Mouse (Mus musculus) forebrain, postnatal 0 days (tissue): ENCODE data around the gene Rbm4b. TPM values are rescaled to one million over a fixed set of nuclear protein-coding genes. Genes with fewer than 3 reads are reported as not detected.

ENCODE experiments used
- ATAC-seq: fragments of 200-750 bp; cut with Nextera tagmentation; 2 replicates; pipeline ENCODE4 v1.8.0; 2017; ENCODE audit warnings: mild to moderate bottlenecking, moderate library complexity
- DNase-seq: peaks from one replicate; pipeline ENCODE4 v3.0.0-alpha.2; 2015
- H3K27ac ChIP-seq: fragments of 300-500 bp; sonication (generic); 2 replicates; pipeline ENCODE4 v1.5.1; 2014; ENCODE audit warnings: low read depth, mild to moderate bottlenecking, antibody characterized with exemption, low read length, moderate library complexity, mixed read lengths
- H3K27me3 ChIP-seq: fragments of 300-500 bp; sonication (generic); 2 replicates; pipeline ENCODE4 v1.6.1; 2014; ENCODE audit warnings: mild to moderate bottlenecking, low read length, mixed read lengths; ENCODE audit not compliant: insufficient read depth
- H3K36me3 ChIP-seq: fragments of 300-500 bp; sonication (generic); 2 replicates; pipeline ENCODE4 v1.6.1; 2014; ENCODE audit warnings: mild to moderate bottlenecking, moderate library complexity; ENCODE audit not compliant: insufficient read depth
- H3K4me1 ChIP-seq: fragments of 300-500 bp; sonication (generic); 2 replicates; pipeline ENCODE4 v1.6.1; 2014; ENCODE audit warnings: antibody characterized with exemption; ENCODE audit not compliant: insufficient read depth
- H3K4me2 ChIP-seq: fragments of 300-500 bp; sonication (generic); 2 replicates; pipeline ENCODE4 v1.6.1; 2014; ENCODE audit warnings: low read depth, mild to moderate bottlenecking, moderate library complexity
- H3K4me3 ChIP-seq: fragments of 300-500 bp; sonication (generic); 2 replicates; pipeline ENCODE4 v1.5.1; 2014; ENCODE audit warnings: low read depth, low read length, mixed read lengths
- H3K9ac ChIP-seq: fragments of 300-500 bp; sonication (generic); 2 replicates; pipeline ENCODE4 v1.6.1; 2014; ENCODE audit warnings: mild to moderate bottlenecking
- H3K9me3 ChIP-seq: fragments of 300-500 bp; sonication (generic); 2 replicates; pipeline ENCODE4 v1.6.1; 2016; ENCODE audit warnings: low read length
- CTCF ChIP-seq: sonication (generic); IDR thresholded peaks from 2 replicates; pipeline ENCODE4 v1.5.1; 2016; ENCODE audit warnings: antibody characterized with exemption, control low read depth, low read depth
- WGBS: fragments of 180-500 bp; shearing (Covaris S2); extraction: QIAGEN DNeasy Blood & Tissue Kit; methylation state at CpG from one replicate; pipeline ENCODE4 v1.1.7; 2014; 5-methylcytosine and 5-hydroxymethylcytosine counted together
- polyA plus RNA-seq: library from polyadenylated mRNA; unstranded; fragments of >200 nt; fragmentation: Nextera tagmentation; extraction: Ambion mirVana; gene quantifications from 2 replicates; pipeline ENCODE4 v1.2.1, GENCODE M21; 2015
- total RNA-seq: library from RNA; depleted of rRNA; stranded (reverse); fragments of >200 nt; gene quantifications from 2 replicates; pipeline ENCODE4 v1.2.3, GENCODE M21; 2014; rRNA removed

The Rbm4b gene
- total RNA-seq (84.8 and 90.6 TPM in 2 replicates), polyA plus RNA-seq (79.8 and 88.7 TPM in 2 replicates)

DNA sequence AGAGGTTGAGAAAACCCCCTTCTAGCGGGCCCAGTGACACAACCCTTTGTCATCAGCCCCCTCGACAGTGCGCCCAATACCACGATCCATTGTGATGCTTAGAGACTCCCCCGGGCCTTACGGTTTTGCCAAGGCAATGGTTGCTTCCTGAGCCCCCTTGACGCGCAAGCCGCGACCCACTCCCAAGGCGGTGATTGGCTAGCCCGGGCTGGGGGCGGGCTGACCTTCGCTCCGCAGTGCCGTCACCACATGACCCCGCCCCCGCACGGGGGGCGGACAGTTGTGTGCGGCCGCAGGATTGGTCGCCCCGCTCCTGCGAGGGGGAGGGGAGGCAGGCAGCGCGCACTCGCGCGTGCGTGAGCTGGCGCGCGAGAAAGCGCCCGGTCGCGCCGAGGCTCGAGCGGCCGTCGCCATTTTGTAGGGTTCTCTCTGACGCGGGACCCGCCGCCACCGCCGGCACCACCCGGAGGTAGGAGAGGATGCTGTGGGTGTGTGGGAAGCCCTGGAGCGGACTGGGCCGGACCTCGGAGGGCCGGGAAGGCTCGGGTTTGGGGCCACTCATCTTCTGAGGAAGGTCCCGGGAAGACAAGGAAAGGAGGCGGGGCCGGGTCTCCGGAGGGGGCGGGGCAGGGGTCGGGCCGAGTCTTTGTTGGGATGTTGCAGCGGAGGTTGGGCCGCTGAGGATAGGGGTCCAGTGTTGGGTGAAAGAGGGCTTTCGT, at the start of gene Rbm4b:
TSS of gene Rbm4b (plus strand) at position 305 of the 719 bp plus-strand sequence.
- ATAC-seq (peak; percentile 94), DNase-seq (peak; percentile 99)
- 3% methylated on average over 65 of the region's 65 CpGs for WGBS
- peaks cover 14% of the 10 kb centered on the region for H3K4me1 ChIP-seq
- no peaks in the 10 kb centered on the region for H3K27me3 ChIP-seq
- H3K9me3 ChIP-seq, result no peaks in the 10 kb centered on the region
- 0 out of 2 replicates have a peak, but pooled peaks have one; percentile 12 for TF ChIP-seq CTCF
- peak within 1 kb of the TSS; percentile 90 for H3K4me3 ChIP-seq
- H3K36me3 ChIP-seq, result peaks cover 19% of the 10 kb centered on the region
- H3K4me2 ChIP-seq, result peak within 1 kb of the TSS; percentile 73
- H3K9ac ChIP-seq, result peak within 1 kb of the TSS; percentile 85
- peak within 1 kb of the TSS; percentile 96 for H3K27ac ChIP-seq

DNA sequence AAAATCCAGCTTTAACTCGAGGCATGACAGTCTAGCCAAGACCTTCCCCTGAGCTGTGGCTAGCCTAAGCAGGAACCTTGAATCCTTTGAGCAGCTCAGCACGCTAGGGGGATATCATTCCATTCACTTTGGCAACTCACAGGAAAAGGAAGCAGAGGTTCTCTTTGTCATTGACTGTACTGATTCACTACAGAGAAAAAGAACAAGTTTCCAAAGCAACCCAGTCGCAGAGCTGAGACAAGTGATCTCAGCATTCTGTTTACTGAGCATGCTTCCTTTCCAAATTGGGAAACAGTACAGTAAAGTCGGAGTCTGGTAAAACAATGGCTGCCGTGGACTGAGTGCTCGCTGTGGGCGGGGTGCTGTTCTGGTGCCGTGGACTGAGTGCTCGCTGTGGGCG, 47.5 kb upstream of the Rbm4b start:
- no peak for DNase-seq
- H3K4me1 ChIP-seq, result peaks cover 2% of the 10 kb centered on the region; the same call in 1 of the 2 replicates
- WGBS, result 78% methylated on average over 10 of the region's 10 CpGs

DNA sequence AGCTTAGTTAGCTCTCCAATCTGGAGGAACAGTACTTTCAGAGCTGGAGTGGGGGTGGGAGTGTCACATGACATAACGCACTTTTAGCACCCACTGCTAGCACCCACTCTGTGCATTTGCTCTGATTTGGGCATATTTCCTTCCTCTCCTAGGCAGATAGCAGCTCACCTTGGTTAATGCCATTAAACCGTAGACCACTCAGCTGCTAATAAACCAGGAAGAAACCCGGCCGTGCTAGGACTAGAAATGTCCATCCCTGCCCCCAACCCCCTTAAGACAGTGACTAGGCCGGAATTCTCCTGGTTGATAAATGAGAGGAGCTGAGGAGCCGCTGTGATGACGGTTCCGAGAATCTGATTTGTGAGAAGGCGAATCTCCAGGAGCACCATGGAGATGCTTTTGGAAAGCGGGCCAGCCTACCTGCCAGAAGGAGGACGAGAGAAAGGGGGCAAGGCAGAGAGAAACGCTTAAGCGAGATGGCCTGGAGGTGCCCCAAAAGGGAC, 45.1 kb upstream of the Rbm4b start, which contains the start of gene Sptbn2:
TSS of gene Sptbn2 (plus strand) at position 70 of the 503 bp plus-strand sequence.
- 8% methylated on average over 13 of the region's 13 CpGs for WGBS
- no peaks in the 10 kb centered on the region for H3K27me3 ChIP-seq
- H3K9ac ChIP-seq, result peak within 1 kb of the TSS; percentile 96
- peaks cover 7% of the 10 kb centered on the region; the same call in 1 of the 2 replicates for H3K4me1 ChIP-seq
- DNase-seq, result no peak
- H3K9me3 ChIP-seq, result no peaks in the 10 kb centered on the region
- no peaks in the 10 kb centered on the region for H3K36me3 ChIP-seq
- peak within 1 kb of the TSS; percentile 69 for H3K4me2 ChIP-seq
- no peak for TF ChIP-seq CTCF
- peak within 1 kb of the TSS; percentile 97 for H3K27ac ChIP-seq
- H3K4me3 ChIP-seq, result peak within 1 kb of the TSS; percentile 80
- peak; percentile 73 for ATAC-seq

More for the DNA sequence above, 47.5 kb upstream of the Rbm4b start:
- Histone ChIP-seq H3K4me2 (no peak overlapping the region), H3K9ac (no peak overlapping the region), H3K9me3 (no peaks in the 10 kb centered on the region), H3K36me3 (no peaks in the 10 kb centered on the region), H3K27ac (no peak overlapping the region), H3K27me3 (no peaks in the 10 kb centered on the region), H3K4me3 (no peak overlapping the region)
- no peak for ATAC-seq
- TF ChIP-seq CTCF, result no peak

DNA sequence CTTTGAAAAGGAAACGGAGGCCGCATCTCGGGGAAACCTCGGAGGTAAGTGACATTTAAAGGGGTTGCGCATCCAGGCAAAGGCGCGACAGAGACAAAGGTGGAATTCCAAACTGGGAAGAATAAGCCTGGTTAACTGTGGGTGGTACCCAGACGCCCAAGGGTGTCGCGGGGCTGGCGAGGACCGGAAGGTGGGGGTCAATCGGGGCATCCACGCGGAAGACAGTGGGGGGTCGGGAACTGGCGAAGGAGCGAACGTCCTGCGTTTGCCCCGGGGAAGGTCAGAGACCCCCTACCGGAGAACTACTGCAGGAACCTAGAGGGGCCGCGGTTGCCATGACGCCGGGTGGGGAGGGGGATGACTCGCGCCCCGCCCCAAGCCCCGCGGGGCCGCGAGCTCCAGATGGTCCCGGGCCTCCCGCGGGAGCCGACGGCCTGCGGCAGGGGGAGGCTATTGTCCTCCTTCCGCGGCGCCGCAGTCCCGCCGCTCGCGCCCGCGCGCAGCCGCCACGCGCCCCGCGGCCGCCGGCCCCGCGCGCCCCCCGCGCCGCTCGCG, 44.6 kb upstream of the Rbm4b start:
- DNase-seq (peak; percentile 81), ATAC-seq (peak; percentile 75)
- Histone ChIP-seq H3K36me3 (no peaks in the 10 kb centered on the region), H3K4me3 (peak overlapping the region; percentile 80), H3K27me3 (no peaks in the 10 kb centered on the region), H3K4me2 (peak overlapping the region; percentile 69), H3K9me3 (no peaks in the 10 kb centered on the region), H3K4me1 (peaks cover 7% of the 10 kb centered on the region; the same call in 1 of the 2 replicates), H3K9ac (peak overlapping the region; percentile 96), H3K27ac (peak overlapping the region; percentile 97)
- WGBS, result 5% methylated on average over 39 of the region's 65 CpGs
- peak; percentile 47 for TF ChIP-seq CTCF

DNA sequence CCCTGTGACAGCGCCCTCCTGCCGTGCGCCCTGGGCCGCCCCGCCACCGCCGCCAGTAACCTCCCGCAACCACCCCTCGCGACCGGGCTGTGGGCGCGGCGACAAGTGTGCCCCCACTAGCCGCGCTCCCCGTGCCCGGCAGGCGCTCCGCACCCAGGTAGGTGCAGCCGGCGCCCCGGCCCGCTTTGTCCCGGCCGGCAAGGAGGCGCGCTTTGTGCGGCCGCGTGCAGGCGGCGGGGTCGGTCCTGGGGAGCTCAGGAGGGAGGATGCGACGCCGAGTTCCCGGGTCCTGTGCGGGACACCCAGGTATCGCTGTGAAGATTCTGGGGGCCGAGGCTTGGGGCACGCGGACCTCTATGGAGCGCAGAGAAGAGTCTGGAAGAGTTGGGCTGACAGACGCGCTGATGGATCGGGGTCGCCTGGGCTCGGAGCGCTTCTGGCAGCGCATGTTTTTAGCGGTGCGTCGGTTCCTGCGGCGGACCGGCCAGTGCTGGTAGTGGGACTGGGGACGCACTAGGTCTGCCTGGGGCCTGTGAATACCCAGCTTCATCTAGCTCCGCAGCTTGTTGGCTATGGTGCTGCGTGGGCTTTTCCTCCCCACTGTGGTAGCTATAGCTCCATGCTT, 44.0 kb upstream of the Rbm4b start:
- peak; percentile 56 for DNase-seq
- under 1% methylated on average over 51 of the region's 60 CpGs for WGBS
- peaks cover 7% of the 10 kb centered on the region; the same call in 1 of the 2 replicates for H3K4me1 ChIP-seq
- H3K4me2 ChIP-seq, result peak overlapping the region; percentile 69
- peak overlapping the region; percentile 97 for H3K27ac ChIP-seq
- H3K27me3 ChIP-seq, result no peaks in the 10 kb centered on the region
- H3K36me3 ChIP-seq, result no peaks in the 10 kb centered on the region
- peak overlapping the region; percentile 96 for H3K9ac ChIP-seq
- peak; percentile 40 for ATAC-seq
- H3K9me3 ChIP-seq, result no peaks in the 10 kb centered on the region
- TF ChIP-seq CTCF, result no peak
- peak overlapping the region; percentile 80 for H3K4me3 ChIP-seq

DNA sequence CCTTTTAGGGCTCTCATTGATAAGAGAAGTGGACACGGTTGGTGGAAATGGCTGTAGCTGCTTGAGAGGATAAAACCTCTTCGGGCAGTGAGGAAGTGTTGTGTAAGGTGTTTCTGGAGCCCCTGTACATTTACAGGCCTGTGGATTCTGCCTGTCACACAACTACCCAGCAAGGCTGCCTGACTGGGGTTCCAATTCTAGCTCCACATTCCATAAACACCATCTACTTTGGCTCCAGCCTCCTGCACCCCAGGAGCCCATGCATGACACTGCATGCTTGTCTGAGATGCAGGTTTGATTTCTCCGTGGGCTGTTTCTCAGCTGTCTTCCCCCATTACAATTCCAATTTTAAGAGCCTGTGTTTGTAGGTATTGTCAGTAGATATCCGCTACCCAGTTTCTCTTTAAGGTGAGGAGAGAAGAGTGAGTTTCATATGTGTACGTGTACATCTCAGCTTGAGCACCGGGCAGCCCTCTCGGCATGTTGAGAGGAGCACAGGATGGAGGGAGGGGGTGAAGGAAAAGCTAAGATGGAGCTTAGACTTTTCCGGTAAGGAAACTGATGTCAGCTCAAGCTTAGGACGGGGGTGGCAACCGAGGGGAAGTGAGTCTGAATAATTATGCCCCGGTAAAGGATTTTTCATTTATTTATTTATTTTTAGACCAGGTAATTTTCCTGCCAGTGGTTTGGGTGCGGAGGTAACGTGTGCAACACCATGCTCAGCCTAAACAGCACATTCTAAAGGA, 43.3 kb upstream of the Rbm4b start:
- Histone ChIP-seq H3K4me3 (peak overlapping the region; percentile 80), H3K9me3 (no peaks in the 10 kb centered on the region), H3K9ac (peak overlapping the region; percentile 96), H3K27me3 (no peaks in the 10 kb centered on the region), H3K27ac (peak overlapping the region; percentile 97), H3K4me1 (peaks cover 7% of the 10 kb centered on the region; the same call in 1 of the 2 replicates), H3K36me3 (no peaks in the 10 kb centered on the region), H3K4me2 (peak overlapping the region; percentile 69)
- no peak for ATAC-seq
- TF ChIP-seq CTCF, result no peak
- peak; percentile 10 for DNase-seq
- WGBS, result 24% methylated on average over 13 of the region's 13 CpGs
